Mouse (Mus musculus) erythroblast, embryonic 14.5 days (primary cell): Measurements from ENCODE around the gene C1galt1. TPM values are rescaled to one million over a fixed set of nuclear protein-coding genes. Genes with fewer than 3 reads are reported as not detected.

Experiments
- H3K27me3 ChIP-seq: 2 replicates; pipeline ENCODE4 v1.6.1; 2012; ENCODE audit warnings: inconsistent platforms; ENCODE audit not compliant: control insufficient read depth
- H3K36me3 ChIP-seq: 2 replicates; pipeline ENCODE4 v1.6.1; 2012; ENCODE audit warnings: mild to moderate bottlenecking, inconsistent platforms; ENCODE audit not compliant: control insufficient read depth
- H3K4me1 ChIP-seq: 2 replicates; pipeline ENCODE4 v1.6.1; 2012; ENCODE audit warnings: inconsistent platforms; ENCODE audit not compliant: control insufficient read depth
- H3K4me3 ChIP-seq: replicated peaks from 2 replicates; pipeline ENCODE3; 2012; ENCODE audit warnings: moderate library complexity, mild to moderate bottlenecking, inconsistent platforms
- H3K9me3 ChIP-seq: 2 replicates; pipeline ENCODE4 v1.6.1; 2012; ENCODE audit warnings: low read length, inconsistent platforms, mixed read lengths; ENCODE audit not compliant: control insufficient read depth
- GATA1 ChIP-seq: IDR thresholded peaks from 2 replicates; pipeline ENCODE4 v1.6.1; 2012; ENCODE audit warnings: low read length, inconsistent platforms, mixed read lengths
- TAL1 ChIP-seq: IDR thresholded peaks from 3 replicates; pipeline ENCODE4 v1.6.1; 2012; ENCODE audit warnings: low read length, inconsistent platforms, mixed read lengths
- polyA plus RNA-seq: library from polyadenylated mRNA; stranded (reverse); fragments of >175 nt; gene quantifications from 2 replicates; pipeline ENCODE4 v1.2.3, GENCODE M21; 2012

C1galt1 gene
- polyA plus RNA-seq, 1 experiment = 0.25 TPM

- Histone ChIP-seq H3K9me3 (no peaks in the 10 kb centered on the region), H3K4me3 (no peak overlapping the region), H3K36me3 (no peaks in the 10 kb centered on the region), H3K4me1 (no peaks in the 10 kb centered on the region), H3K27me3 (no peaks in the 10 kb centered on the region)
- TF ChIP-seq TAL1 (no peak), GATA1 (no peak)
Measured at GRCm38 (mm10) chr6:7885994-7886684, 41.5 kb downstream of the C1galt1 start.

GRCm38 (mm10) chr6:7886685-7887004 lies 42.0 kb downstream of the C1galt1 start:
- TF ChIP-seq TAL1 = no peak
- TF ChIP-seq GATA1 = no peak
- Histone ChIP-seq H3K36me3 (no peaks in the 10 kb centered on the region), H3K4me3 (no peak overlapping the region), H3K9me3 (no peaks in the 10 kb centered on the region), H3K4me1 (no peaks in the 10 kb centered on the region), H3K27me3 (no peaks in the 10 kb centered on the region)

DNA sequence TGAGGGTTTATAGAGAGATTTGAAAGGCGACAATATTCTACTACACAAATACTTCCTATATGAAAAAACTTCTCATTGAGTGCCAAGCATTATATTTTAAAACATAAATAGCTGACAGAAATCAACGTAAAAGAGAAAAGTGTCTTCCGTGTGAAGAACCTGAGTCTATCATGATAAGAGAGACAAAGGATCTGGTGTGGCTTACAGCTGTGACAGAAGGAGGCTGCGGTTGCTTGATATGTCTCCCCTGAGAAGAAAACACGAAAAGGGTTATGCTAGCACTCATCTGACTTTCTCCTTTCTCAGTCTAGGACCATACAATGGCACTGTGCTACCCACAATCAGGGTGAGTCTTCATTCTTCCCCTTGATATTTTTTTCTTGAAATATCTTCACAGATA lies 51.7 kb downstream of the C1galt1 start:
- Histone ChIP-seq H3K27me3 (no peaks in the 10 kb centered on the region), H3K4me3 (no peak overlapping the region), H3K4me1 (peaks cover 3% of the 10 kb centered on the region; the same call in 1 of the 2 replicates), H3K9me3 (no peaks in the 10 kb centered on the region), H3K36me3 (no peaks in the 10 kb centered on the region)
- TF ChIP-seq TAL1 (no peak), GATA1 (no peak)

- TF ChIP-seq GATA1 (no peak), TAL1 (no peak)
- Histone ChIP-seq H3K4me1 (no peaks in the 10 kb centered on the region), H3K4me3 (no peak overlapping the region), H3K36me3 (no peaks in the 10 kb centered on the region), H3K9me3 (no peaks in the 10 kb centered on the region), H3K27me3 (no peaks in the 10 kb centered on the region)
Measured at GRCm38 (mm10) chr6:7912015-7912414, 67.4 kb downstream of the C1galt1 start.

Other genes with a start within 250 kb of the C1galt1 start
- gene Asns, start 151.6 kb upstream of the C1galt1 start, polyA plus RNA-seq = 3.5 and 4.7 TPM in 2 replicates